Mouse (Mus musculus): ENCODE results near the gene Cdc20. TPM values are rescaled to one million over a fixed set of nuclear protein-coding genes. Genes with fewer than 3 reads are reported as not detected.

The Cdc20 gene
- total RNA-seq, 2 experiments from 2014 or later, result 0.57 to 0.61 TPM

- no peak for DNase-seq (ENCODE audit: low spot score in 2 of 2)
Observed at GRCm38 (mm10) chr4:118421384-118421783, 15.8 kb downstream of the Cdc20 start.

GRCm38 (mm10) chr4:118417112-118417797 lies 19.9 kb downstream of the Cdc20 start:
- DNase-seq (ENCODE audit: low spot score in 2 of 2), result peak in 1 of 2 experiments; percentile 22

GRCm38 (mm10) chr4:118416329-118416728 lies 20.8 kb downstream of the Cdc20 start:
- peak in 1 of 2 experiments; percentile 29 for DNase-seq (ENCODE audit: low spot score in 2 of 2)

- DNase-seq (ENCODE audit: low spot score in 2 of 2), result peak in 1 of 2 experiments; percentile 39
Observed at GRCm38 (mm10) chr4:118415779-118416178, 21.4 kb downstream of the Cdc20 start.

GRCm38 (mm10) chr4:118413553-118413952 lies 23.6 kb downstream of the Cdc20 start:
- no peak for DNase-seq (ENCODE audit: low spot score in 2 of 2)

- no peak for DNase-seq (ENCODE audit: low spot score in 2 of 2)
Observed at GRCm38 (mm10) chr4:118410871-118411270, 26.3 kb downstream of the Cdc20 start.

- DNase-seq (ENCODE audit: low spot score in 2 of 2), result peak; percentile 91 to 95
Observed at GRCm38 (mm10) chr4:118409142-118409900, 27.8 kb downstream of the Cdc20 start, which contains the start of the genes Szt2 and Med8. TSS of gene Szt2 (minus strand) at chr4:118409273. TSS of gene Med8 (plus strand) at chr4:118409337.

GRCm38 (mm10) chr4:118402701-118403100 lies 34.5 kb downstream of the Cdc20 start:
- no peak for DNase-seq (ENCODE audit: low spot score in 2 of 2)

- no peak for DNase-seq (ENCODE audit: low spot score in 2 of 2)
Observed at GRCm38 (mm10) chr4:118401918-118402317, 35.2 kb downstream of the Cdc20 start.

- no peak for DNase-seq (ENCODE audit: low spot score in 2 of 2)
Observed at GRCm38 (mm10) chr4:118401421-118401820, 35.7 kb downstream of the Cdc20 start.

- no peak for DNase-seq (ENCODE audit: low spot score in 2 of 2)
Observed at GRCm38 (mm10) chr4:118398400-118398799, 38.8 kb downstream of the Cdc20 start.

GRCm38 (mm10) chr4:118396433-118396832 lies 40.7 kb downstream of the Cdc20 start:
- no peak for DNase-seq (ENCODE audit: low spot score in 2 of 2)

- no peak for DNase-seq (ENCODE audit: low spot score in 2 of 2)
Observed at GRCm38 (mm10) chr4:118395289-118395688, 41.9 kb downstream of the Cdc20 start.

- DNase-seq (ENCODE audit: low spot score in 2 of 2), result no peak
Observed at GRCm38 (mm10) chr4:118394505-118394904, 42.6 kb downstream of the Cdc20 start.

- no peak for DNase-seq (ENCODE audit: low spot score in 2 of 2)
Observed at GRCm38 (mm10) chr4:118390146-118390545, 47.0 kb downstream of the Cdc20 start.

GRCm38 (mm10) chr4:118387316-118387715 lies 49.8 kb downstream of the Cdc20 start:
- DNase-seq (ENCODE audit: low spot score in 2 of 2), result no peak

- DNase-seq (ENCODE audit: low spot score in 2 of 2), result no peak
Observed at GRCm38 (mm10) chr4:118383271-118383670, 53.9 kb downstream of the Cdc20 start.

Other genes with a start within 250 kb of the Cdc20 start
- gene Ptprf, start 145.9 kb downstream of the Cdc20 start, total RNA-seq (2021), result 10 to 100 TPM; 67.6 to 77.5 TPM
- gene Szt2, start 28.1 kb downstream of the Cdc20 start, total RNA-seq (2021), result 10 to 100 TPM; 29.7 to 34.4 TPM
- 10 to 100 TPM; 47.3 to 52.7 TPM for gene Med8, start 28.0 kb downstream of the Cdc20 start, total RNA-seq (2021)
- gene Elovl1, start 9.3 kb downstream of the Cdc20 start, total RNA-seq (2021), result 10 to 100 TPM; 18.4 to 19.7 TPM
- not detected for gene Mpl, start 20.2 kb upstream of the Cdc20 start, total RNA-seq (2021)
- 1 to 10 TPM; 4.8 to 5.9 TPM for gene Tie1, start 52.7 kb upstream of the Cdc20 start, total RNA-seq (2021)
- not detected for gene 2610528J11Rik, start 89.6 kb upstream of the Cdc20 start, total RNA-seq (2021)
- 1 to 10 TPM; 6.7 to 7.1 TPM for gene Tmem125, start 106.7 kb upstream of the Cdc20 start, total RNA-seq (2021)
- under 1 TPM; 0.41 to 0.84 TPM for gene Cfap57, start 183.4 kb upstream of the Cdc20 start, total RNA-seq (2021)
- 10 to 100 TPM; 58.4 to 62.8 TPM for gene Ebna1bp2, start 183.4 kb upstream of the Cdc20 start, total RNA-seq (2021)
- not detected for gene Olfr62, start 221.6 kb upstream of the Cdc20 start, total RNA-seq (2021)